12 mouse cellular contexts compared by ENCODE assay signal in genomic region chr3:73731677-73732076, GRCm38 (mm10). TPM values are rescaled to one million over a fixed set of nuclear protein-coding genes. Genes with fewer than 3 reads are reported as not detected.
A peak's percentile ranks its signal among the peaks of the same experiment; 100 is the strongest.
DNase-seq lines count a peak whose midpoint lies in the region; ATAC-seq and TF ChIP-seq lines count a peak whose summit lies in the region.
"Had no signal": no experiment of that assay in that cellular context is flagged by ENCODE, and none has a peak within 500 bp of the region (broad histone marks: within the 10 kb centered on the region; RNA-seq: fewer than 3 reads in every experiment).

No protein-coding gene starts in this region.

- no peak overlapping the region for H3K4me2 ChIP-seq in forebrain, embryonic 14.5 days (ENCODE audit: low read length)
- H3K4me2 ChIP-seq in forebrain, embryonic 15.5 days (replicated peaks), result no peak overlapping the region
- no peak overlapping the region for H3K4me2 ChIP-seq in embryonic facial prominence, embryonic 14.5 days (ENCODE audit: low read depth, low read length)
- H3K4me2 ChIP-seq: midbrain, embryonic 11.5 days had no signal

- H3K9ac ChIP-seq in forebrain, embryonic 14.5 days (ENCODE audit: low read length), result no peak overlapping the region
- no peak overlapping the region for H3K9ac ChIP-seq in forebrain, embryonic 15.5 days (replicated peaks)
- no peak overlapping the region for H3K9ac ChIP-seq in liver, adult 2 months (ENCODE audit: low read depth, low read length)
- no peak overlapping the region for H3K9ac ChIP-seq in embryonic facial prominence, embryonic 14.5 days (ENCODE audit: low read depth, low read length)

- peak; percentile 34; the same call in 1 of the 2 replicates for TF ChIP-seq CTCF in liver, adult 2 months (IDR thresholded peaks at IDR 0.05; ENCODE audit: low read depth, low read length)

- no peak for ATAC-seq in forebrain, embryonic 14.5 days
- ATAC-seq in forebrain, embryonic 15.5 days (replicated peaks), result no peak
- ATAC-seq in embryonic facial prominence, embryonic 14.5 days (ENCODE audit: low read depth), result no peak

- TF ChIP-seq POLR2A in liver, adult 2 months (IDR thresholded peaks at IDR 0.05; ENCODE audit: extremely low read depth, insufficient read depth, low read length), result no peak

- no peaks in the 10 kb centered on the region for H3K27me3 ChIP-seq in forebrain, embryonic 14.5 days (replicated peaks; ENCODE audit: control insufficient read depth, insufficient read depth, low read length)
- H3K27me3 ChIP-seq in forebrain, embryonic 15.5 days, result no peaks in the 10 kb centered on the region
- no peaks in the 10 kb centered on the region for H3K27me3 ChIP-seq in liver, adult 2 months (ENCODE audit: control insufficient read depth, insufficient read depth, low read length)
- no peaks in the 10 kb centered on the region for H3K27me3 ChIP-seq in embryonic facial prominence, embryonic 14.5 days (replicated peaks; ENCODE audit: control insufficient read depth, insufficient read depth, low read length)

- no peak overlapping the region for H3K4me3 ChIP-seq in forebrain, embryonic 14.5 days (ENCODE audit: low read depth, low read length)
- H3K4me3 ChIP-seq in forebrain, embryonic 15.5 days, result no peak overlapping the region
- H3K4me3 ChIP-seq in liver, adult 2 months (ENCODE audit: insufficient read depth, low read depth, low read length), result no peak overlapping the region
- H3K4me3 ChIP-seq in embryonic facial prominence, embryonic 14.5 days (ENCODE audit: low read depth, low read length), result no peak overlapping the region

- peak; percentile 77 for DNase-seq in forebrain, embryonic 14.5 days (ENCODE audit: low spot score)
- peak; percentile 51 for DNase-seq in liver, adult 2 months (ENCODE audit: extremely low read depth, low read depth, low spot score)
- DNase-seq in liver (no peak), MEL-GATA-1-ER (ENCODE audit: extremely low read depth, low read depth) (peak; percentile 21)
- DNase-seq in embryonic facial prominence, embryonic 14.5 days (ENCODE audit: low spot score), result peak; percentile 70
- no peak for DNase-seq in thymus, postnatal 36 days
- no peak for DNase-seq in ovary, postnatal 36 days (ENCODE audit: low spot score)
- DNase-seq: kidney, adult 18-20 months; right cerebral cortex, adult 18-20 months; thymus, adult 2 months had no signal

- WGBS in forebrain, embryonic 14.5 days, result 46% methylated on average over 2 of the region's 2 CpGs
- WGBS in forebrain, embryonic 15.5 days, result 38% methylated on average over 2 of the region's 2 CpGs
- WGBS in liver, adult 2 months, result 42% methylated on average over 2 of the region's 2 CpGs
- 46% methylated on average over 2 of the region's 2 CpGs for WGBS in embryonic facial prominence, embryonic 14.5 days

- H3K9me3 ChIP-seq in forebrain, embryonic 14.5 days (replicated peaks; ENCODE audit: control insufficient read depth, low read length), result no peaks in the 10 kb centered on the region
- H3K9me3 ChIP-seq in forebrain, embryonic 15.5 days, result no peaks in the 10 kb centered on the region
- no peaks in the 10 kb centered on the region for H3K9me3 ChIP-seq in embryonic facial prominence, embryonic 14.5 days (ENCODE audit: control insufficient read depth, low read length)

- H3K4me1 ChIP-seq in forebrain, embryonic 14.5 days (ENCODE audit: control insufficient read depth, insufficient read depth, low read length), result no peaks in the 10 kb centered on the region
- H3K4me1 ChIP-seq in forebrain, embryonic 15.5 days, result no peaks in the 10 kb centered on the region
- H3K4me1 ChIP-seq in liver, adult 2 months (ENCODE audit: control insufficient read depth, insufficient read depth, low read length), result no peaks in the 10 kb centered on the region
- H3K4me1 ChIP-seq in embryonic facial prominence, embryonic 14.5 days (ENCODE audit: control insufficient read depth, insufficient read depth, low read length), result no peaks in the 10 kb centered on the region

- H3K36me3 ChIP-seq in forebrain, embryonic 14.5 days (ENCODE audit: control insufficient read depth, insufficient read depth, low read length), result no peaks in the 10 kb centered on the region
- H3K36me3 ChIP-seq in forebrain, embryonic 15.5 days, result no peaks in the 10 kb centered on the region
- no peaks in the 10 kb centered on the region for H3K36me3 ChIP-seq in liver, adult 2 months (ENCODE audit: control insufficient read depth, insufficient read depth, low read length)
- no peaks in the 10 kb centered on the region for H3K36me3 ChIP-seq in embryonic facial prominence, embryonic 14.5 days (ENCODE audit: control insufficient read depth, insufficient read depth, low read length)

- no peak overlapping the region for H3K27ac ChIP-seq in forebrain, embryonic 14.5 days (ENCODE audit: low read depth, low read length)
- no peak overlapping the region for H3K27ac ChIP-seq in forebrain, embryonic 15.5 days (replicated peaks)
- no peak overlapping the region for H3K27ac ChIP-seq in liver, adult 2 months (replicated peaks; ENCODE audit: insufficient read depth, low read depth, low read length)
- no peak overlapping the region for H3K27ac ChIP-seq in embryonic facial prominence, embryonic 14.5 days (replicated peaks; ENCODE audit: low read depth, low read length)

- H3K79me2 ChIP-seq in liver, adult 2 months (ENCODE audit: control insufficient read depth, insufficient read depth, low read length), result no peaks in the 10 kb centered on the region

RNA-seq across cellular contexts. Expression of gene Bche, which starts 23.5 kb away (rescaled TPM):
- 1.3 and 1.7 TPM in 2 replicates for polyA plus RNA-seq in forebrain, embryonic 14.5 days (2014; fragmentation: Nextera tagmentation; extraction: Ambion mirVana)
- 0.64 and 0.69 TPM in 2 replicates for polyA plus RNA-seq in forebrain, embryonic 15.5 days (2015; fragmentation: Nextera tagmentation; extraction: Ambion mirVana)
- total RNA-seq in liver, adult 2 months (2014; rRNA removed), result 118 and 125 TPM in 2 replicates
- 13.8 and 21.4 TPM in 2 replicates for polyA plus RNA-seq in liver, adult 2 months (2012; rRNA removed)
- polyA plus RNA-seq in embryonic facial prominence, embryonic 14.5 days (2014; fragmentation: Nextera tagmentation; extraction: Ambion mirVana), result 7.2 TPM in 2 replicates

Comparison
In these comparisons a context has a peak if more than half of its experiments do, and no peak if none do; other contexts are left out.
1. DNase-seq: peak in forebrain, embryonic 14.5 days (single experiment), liver, adult 2 months (single experiment), MEL-GATA-1-ER (single experiment) and embryonic facial prominence, embryonic 14.5 days (single experiment); none in liver (single experiment), thymus, postnatal 36 days (0 of 2) and ovary, postnatal 36 days (single experiment).